Mouse (Mus musculus) kidney, adult 9 months (tissue): ENCODE data around the gene Neurod6.

Source experiments
- DNase-seq: peaks from one replicate; pipeline ENCODE4 v3.0.0; 2022

Gene Neurod6

DNA sequence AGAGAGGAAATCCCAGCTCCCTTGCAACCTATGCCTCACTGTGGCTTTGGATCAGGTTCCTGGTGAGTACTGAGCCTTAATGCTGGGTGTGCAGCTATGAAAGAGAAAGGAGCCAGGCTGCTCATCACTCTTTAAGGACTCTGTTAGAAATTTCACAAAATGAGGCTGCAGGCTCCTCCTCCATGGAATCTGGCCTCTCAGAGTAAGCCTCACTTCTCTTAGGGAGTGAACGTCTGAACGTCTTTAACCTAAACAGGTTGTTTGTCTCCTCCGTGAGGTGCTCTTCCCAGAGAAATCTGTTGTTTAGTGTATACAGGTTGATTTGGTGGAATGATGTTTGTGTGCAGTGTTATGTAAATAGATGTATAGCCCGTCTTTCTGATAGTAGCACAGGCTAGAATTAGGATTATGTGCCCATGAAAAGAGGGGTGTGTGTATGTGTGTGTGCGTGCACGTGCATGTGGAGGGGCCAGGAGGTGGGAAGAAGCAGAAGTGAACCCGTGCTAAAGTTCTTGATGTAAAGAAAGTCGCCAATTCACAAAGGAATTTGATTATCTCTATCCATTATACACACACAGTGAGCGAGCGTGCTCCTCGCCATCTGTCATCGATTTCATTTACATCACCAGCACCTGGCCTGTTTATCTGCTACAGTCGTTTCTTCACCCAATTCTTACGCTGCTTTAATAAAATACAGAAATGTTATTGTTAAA, 34.8 kb downstream of the Neurod6 start:
- DNase-seq, result no peak

DNA sequence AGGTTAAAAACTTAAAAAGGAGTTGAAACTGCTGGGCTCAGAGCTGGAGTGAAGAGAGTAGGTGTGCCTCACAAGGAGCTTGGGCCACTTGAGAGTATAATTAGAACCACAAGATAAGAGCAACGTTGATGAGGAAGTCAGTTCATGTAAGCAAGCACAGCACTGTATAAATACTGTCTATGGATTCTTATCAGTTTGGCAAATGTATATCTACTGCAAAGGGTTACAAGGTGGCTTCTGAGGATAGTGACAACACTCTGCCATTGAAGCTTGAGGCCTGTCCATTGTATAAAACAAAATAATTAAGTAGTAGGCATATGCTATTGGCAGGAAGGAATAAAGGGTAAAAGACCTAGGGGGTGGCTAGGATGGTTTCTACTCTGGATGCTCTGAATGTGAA, 46.4 kb downstream of the Neurod6 start:
- DNase-seq, result no peak
